Mouse (Mus musculus) adrenal gland (tissue): ENCODE measurements at regions not wholly inside any gene's neighbourhood (a gene's known extent, or its start where the extent isn't known, plus 50 kb on each side); places are given as distances from the start of the nearest gene placed in this dataset.

Source experiments
- intact Hi-C: fragments of 180-260 bp; cut with DNase I; formaldehyde crosslinking; loops from one replicate; pipeline ENCODE4 v1.15.1; 2025

GRCm38 (mm10) chr13:107944831-107945230 lies 99.4 kb upstream of the Smim15 start:
- intact Hi-C loops = no loop called here

- intact Hi-C loops = no loop called here
These were observed 101.3 kb upstream of the Smim15 start for GRCm38 (mm10) chr13:107942979-107943378.

GRCm38 (mm10) chr13:107942297-107942962 lies 101.8 kb upstream of the Smim15 start:
- intact Hi-C loops = no loop called here

- intact Hi-C loops = no loop called here
These were observed 104.2 kb upstream of the Smim15 start for GRCm38 (mm10) chr13:107939916-107940646.

GRCm38 (mm10) chr13:107935611-107936010 lies 108.6 kb upstream of the Smim15 start:
- intact Hi-C loops = no loop called here

- intact Hi-C loops = no loop called here
These were observed 109.6 kb upstream of the Smim15 start for GRCm38 (mm10) chr13:107934691-107935090.

- intact Hi-C loops = no loop called here
These were observed 110.4 kb upstream of the Smim15 start for GRCm38 (mm10) chr13:107933598-107934571.

GRCm38 (mm10) chr13:107932423-107933032 lies 111.7 kb upstream of the Smim15 start:
- intact Hi-C loops = no loop called here

- intact Hi-C loops = no loop called here
These were observed 113.0 kb upstream of the Smim15 start for GRCm38 (mm10) chr13:107931216-107931615.

GRCm38 (mm10) chr13:107927499-107928215 lies 116.6 kb upstream of the Smim15 start:
- intact Hi-C loops = no loop called here

GRCm38 (mm10) chr13:107925470-107925869 lies 118.8 kb upstream of the Smim15 start:
- intact Hi-C loops = no loop called here

- intact Hi-C loops = no loop called here
These were observed 120.8 kb upstream of the Smim15 start for GRCm38 (mm10) chr13:107923129-107924114.

GRCm38 (mm10) chr13:107919403-107919802 lies 124.8 kb upstream of the Smim15 start:
- intact Hi-C loops = no loop called here

GRCm38 (mm10) chr13:107918478-107918877 lies 125.8 kb upstream of the Smim15 start:
- intact Hi-C loops = no loop called here

- intact Hi-C loops = no loop called here
These were observed 126.2 kb upstream of the Smim15 start for GRCm38 (mm10) chr13:107918065-107918464.

GRCm38 (mm10) chr13:107917564-107917963 lies 126.7 kb upstream of the Smim15 start:
- intact Hi-C loops = no loop called here

GRCm38 (mm10) chr13:107910125-107910524 lies 134.1 kb upstream of the Smim15 start:
- intact Hi-C loops = no loop called here

GRCm38 (mm10) chr13:107909343-107910067 lies 134.7 kb upstream of the Smim15 start:
- intact Hi-C loops = no loop called here

- intact Hi-C loops = no loop called here
These were observed 136.3 kb upstream of the Smim15 start for GRCm38 (mm10) chr13:107907966-107908365.
